Mouse (Mus musculus) neutrophil, adult 65 days (primary cell): ENCODE results near the gene Gpr75. TPM values are rescaled to one million over a fixed set of nuclear protein-coding genes. Genes with fewer than 3 reads are reported as not detected.

Experiments used
- total RNA-seq: library from RNA; stranded (reverse); gene quantifications from 2 replicates; pipeline ENCODE4 v1.2.4, GENCODE M21; 2023

Gene Gpr75
- total RNA-seq = not detected in 2 replicates

GRCm38 (mm10) chr11:30885171-30885871 is at the start of gene Gpr75, which contains the start of gene Asb3:
TSS of gene Gpr75 (plus strand) at chr11:30885358.
TSS of gene Asb3 (plus strand) at chr11:30885416.

Other genes with a start within 250 kb of the Gpr75 start
- gene Acyp2, start 235.8 kb upstream of the Gpr75 start, total RNA-seq = 1.7 TPM in 1 of 2 replicates, not detected in the other
- 52.1 and 78.5 TPM in 2 replicates for gene Psme4, start 113.6 kb upstream of the Gpr75 start, total RNA-seq
- gene Asb3, start 58 bp downstream of the Gpr75 start, total RNA-seq = 8.5 and 11.0 TPM in 2 replicates
- 16.3 and 19.7 TPM in 2 replicates for gene Erlec1, start 69.0 kb downstream of the Gpr75 start, total RNA-seq
- 1.9 and 3.4 TPM in 2 replicates for gene Chac2, start 101.0 kb downstream of the Gpr75 start, total RNA-seq